Mouse (Mus musculus) ovary, postnatal 14 days (tissue): ENCODE data around the gene Slbp.
A peak's percentile ranks its signal among the peaks of the same experiment; 100 is the strongest.

ENCODE experiments used
- DNase-seq: peaks from one replicate; pipeline ENCODE4 v3.0.0; 2022; ENCODE audit warnings: low spot score

Gene Slbp

DNA sequence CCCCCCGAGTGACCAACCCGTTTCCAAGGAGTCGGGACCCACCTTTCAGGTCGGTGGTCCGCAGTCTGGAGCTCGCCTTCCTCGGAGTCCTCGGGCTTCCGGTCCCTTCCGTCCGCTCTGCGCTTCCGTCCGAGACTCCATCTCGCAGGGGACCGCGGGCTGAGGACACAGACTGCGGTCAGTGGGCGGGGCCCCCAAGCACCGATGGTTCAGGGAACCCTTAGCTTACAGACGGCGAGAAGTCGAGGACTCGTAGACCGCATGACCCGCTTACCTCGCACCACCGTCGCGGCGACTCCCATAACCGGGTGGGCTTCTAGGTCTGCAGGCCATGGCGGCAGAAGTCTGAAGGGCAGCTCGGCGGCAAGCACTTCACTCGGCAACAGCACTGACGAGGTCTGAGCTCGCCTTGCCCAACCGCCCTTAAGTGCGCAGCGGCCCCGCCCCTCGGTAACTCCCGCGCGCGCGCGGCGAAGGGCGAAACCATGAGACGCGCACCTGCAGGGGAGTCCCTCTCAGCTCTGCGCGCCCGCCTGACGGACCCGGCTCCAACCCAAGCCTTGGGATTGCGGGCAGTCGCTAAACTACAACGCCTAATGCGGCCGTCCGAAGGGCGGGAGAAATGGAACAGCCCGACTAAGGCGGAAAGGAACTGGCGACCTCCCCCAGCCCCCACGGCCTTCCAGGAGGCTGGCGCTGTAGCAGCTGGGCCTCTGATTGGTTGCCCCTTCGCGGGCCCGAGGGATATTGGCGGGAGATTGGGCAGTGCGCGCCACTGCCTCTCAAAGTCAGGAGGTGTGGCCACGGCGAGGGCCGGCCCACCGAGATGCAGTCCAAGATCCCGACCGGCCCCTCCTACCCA, at the start of gene Slbp:
Slbp (minus strand) TSS at position 654 of the 862 bp plus-strand sequence.
- peak; percentile 90 for DNase-seq

DNA sequence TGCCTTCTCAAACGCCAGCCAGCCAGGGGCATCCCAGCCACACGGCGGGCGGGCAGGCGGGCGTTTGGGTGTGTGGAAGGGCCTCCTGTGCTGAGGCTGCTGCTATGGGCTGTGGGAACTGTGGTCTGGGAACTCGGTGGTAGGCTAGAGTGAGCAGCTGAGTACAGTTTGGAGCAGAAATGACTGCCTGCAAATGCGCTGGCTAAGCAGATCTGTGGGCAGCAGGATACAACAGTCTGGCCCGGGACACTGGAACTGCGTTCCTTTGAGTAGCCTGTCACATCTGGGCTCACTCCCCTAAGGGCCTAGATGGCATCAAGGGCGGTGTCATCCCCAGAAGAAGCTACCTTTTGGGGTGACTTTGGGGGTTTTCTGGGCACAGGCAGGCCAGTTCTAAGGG, 49.5 kb upstream of the Slbp start:
- DNase-seq = no peak

DNA sequence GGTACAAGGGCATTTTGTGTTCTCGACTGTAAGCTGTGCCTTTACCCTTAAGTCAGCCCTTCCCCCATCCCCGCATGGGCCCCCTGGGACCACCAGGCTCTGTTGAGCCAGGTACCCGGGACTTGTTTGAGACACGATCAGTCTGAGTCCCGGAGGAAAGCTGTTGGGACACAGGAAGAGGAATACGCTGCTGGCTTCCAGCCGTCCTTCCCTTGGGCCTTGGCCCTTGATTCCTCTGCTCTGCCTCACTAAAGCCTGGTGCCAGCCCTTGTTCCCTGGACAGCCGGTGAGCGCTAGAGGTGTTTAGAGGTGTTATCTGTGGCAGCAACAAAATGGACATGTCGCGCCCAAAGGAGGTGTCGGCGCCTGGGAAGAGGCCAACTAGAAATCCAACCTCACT, 47.6 kb upstream of the Slbp start:
- DNase-seq = no peak

DNA sequence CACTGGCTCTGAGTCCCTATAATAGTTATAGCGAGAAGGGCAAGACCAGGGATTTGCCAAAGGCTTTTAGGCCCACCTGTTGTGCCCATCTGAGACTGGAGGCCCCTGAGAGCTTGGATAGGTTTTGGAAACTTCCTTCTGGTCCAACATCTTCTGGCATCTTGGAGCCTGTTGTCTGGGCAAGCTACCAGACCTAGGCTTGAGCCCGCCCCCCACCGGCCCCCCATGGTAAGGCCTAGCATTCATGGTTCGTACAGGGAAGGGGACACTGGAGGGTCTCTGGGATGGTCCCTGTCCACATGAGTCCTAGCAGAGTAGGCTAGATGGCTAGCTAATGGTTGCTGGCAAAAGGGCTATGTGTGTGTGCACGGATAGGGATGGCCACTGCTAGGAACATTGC, 46.3 kb upstream of the Slbp start:
- no peak for DNase-seq

DNA sequence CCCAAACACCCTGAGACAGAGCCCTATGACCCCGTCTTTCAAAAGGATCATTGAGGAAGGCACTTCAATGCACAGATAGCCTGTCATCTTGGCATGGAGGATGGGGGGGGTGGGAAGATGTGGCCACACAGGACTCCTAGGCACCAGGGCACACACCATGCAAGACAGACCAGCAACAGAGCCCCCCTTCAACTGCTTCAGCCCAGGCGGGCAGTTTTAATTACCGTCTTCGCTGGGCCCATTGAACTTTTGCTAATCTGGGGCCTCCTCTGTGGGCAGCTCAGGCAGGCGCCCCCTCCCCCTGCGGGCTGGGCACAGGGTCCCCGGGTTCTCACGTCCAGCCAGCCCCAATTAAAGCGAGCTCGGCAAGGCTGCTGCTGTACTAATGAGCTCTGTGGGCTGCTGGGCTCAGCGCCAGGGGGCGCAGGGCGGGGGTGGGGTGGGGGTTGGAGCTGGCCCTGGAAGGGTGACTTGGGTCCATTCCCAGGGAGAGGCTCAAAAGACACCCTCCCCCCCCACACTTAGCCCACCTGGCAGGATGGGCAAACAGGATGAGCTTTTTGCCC, 45.7 kb upstream of the Slbp start:
- DNase-seq = no peak

DNA sequence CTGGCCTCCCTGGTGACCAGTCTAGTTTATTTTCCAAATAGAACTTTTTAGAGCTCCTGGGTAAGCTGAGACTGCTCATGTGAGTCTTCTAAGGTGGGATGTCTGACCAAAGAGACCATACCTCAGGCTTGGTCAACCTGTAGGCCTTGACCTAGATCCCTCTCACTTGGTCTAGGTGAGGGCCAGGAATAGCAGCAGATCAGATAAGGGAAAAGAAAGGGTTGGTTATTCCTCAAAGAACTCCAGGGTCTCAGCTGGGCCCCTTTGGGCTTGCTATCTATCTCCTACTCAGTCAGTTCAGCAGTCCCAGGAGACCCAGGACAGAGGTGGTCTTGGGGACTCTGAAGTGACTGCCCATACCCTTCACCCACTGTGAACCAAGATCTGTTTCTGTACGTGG, 45.2 kb upstream of the Slbp start:
- DNase-seq = no peak

DNA sequence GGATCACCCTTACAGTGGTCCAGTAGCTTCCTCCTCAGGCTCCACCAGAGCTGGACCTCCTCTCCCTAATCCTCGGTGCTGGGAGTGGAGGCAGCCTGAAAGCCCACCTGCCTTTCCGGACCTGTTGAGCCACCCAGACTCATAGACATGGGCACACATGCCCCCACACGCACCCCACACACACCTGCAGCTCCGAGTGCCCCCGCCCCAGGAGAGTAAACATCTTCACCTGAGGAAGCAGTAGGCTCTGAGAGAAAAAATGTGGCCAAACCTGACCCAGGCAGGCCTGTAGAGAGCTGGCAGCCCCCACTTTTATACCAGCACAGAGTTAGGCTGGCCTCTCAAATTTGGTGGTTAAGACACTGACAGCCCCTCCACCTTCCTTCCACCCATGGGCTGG, 44.1 kb upstream of the Slbp start:
- DNase-seq = no peak

DNA sequence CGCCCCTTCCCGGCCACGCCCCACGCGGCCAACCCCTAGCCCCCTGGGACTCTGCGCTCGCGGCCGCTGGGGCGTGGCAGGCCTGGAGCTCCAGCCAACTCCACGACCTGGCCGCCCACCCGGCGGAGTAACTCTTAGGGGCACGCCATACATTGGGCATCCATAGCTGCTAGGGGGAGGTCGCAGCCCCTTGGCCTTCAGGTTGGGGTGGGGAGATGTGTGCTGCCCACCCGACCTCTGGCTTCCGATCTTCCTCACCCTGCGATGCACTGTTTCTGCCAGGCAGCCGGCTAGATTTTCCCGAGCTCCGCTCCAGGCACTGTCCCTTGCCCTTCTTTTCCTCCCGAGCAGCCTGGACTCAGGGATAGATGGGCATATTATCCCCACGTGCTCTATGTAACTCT, 43.3 kb upstream of the Slbp start:
- DNase-seq = no peak

DNA sequence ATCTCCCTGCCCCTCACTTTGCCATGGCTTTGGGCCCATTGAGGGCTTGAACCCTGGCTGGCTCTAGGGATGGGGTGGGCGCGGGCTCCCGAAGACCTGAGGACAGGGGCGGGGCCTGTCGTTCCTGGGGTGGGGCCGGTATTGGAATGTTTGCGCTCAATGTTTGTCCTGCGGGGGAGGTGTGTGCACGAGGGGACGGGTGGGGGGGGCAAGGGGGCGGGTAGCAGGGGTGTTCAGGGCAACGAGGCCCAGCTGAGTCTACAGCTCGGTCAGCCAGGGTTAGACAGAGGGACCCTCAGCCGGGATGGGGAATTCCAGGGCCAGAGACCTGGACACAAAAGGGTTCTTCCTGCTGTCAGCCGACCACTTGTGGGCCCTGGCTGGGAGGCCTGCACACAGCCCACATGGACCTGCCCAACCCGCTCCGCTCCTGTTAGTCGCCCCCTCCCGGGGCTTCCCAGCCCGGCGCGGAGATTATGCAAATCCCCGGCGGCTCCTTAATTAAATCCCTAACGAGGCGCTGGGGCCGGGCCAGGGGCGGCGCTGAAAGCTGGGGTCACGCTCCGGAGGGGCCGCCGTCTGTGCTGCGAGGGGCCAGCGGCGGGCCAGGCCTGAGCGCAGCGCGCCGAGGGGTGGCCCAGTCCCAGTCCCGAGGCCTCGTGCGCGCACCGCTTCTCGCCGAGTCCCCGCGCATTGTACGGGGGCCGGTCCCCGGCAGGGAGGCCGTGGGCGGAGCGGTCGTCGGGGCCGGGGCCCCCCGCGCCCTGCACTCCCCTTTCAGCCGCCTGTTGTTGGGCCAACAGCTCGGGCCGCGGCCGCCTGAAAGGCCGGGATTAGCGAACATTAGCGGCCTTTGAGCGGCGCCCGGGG, 42.7 kb upstream of the Slbp start:
- peak; percentile 32 for DNase-seq

DNA sequence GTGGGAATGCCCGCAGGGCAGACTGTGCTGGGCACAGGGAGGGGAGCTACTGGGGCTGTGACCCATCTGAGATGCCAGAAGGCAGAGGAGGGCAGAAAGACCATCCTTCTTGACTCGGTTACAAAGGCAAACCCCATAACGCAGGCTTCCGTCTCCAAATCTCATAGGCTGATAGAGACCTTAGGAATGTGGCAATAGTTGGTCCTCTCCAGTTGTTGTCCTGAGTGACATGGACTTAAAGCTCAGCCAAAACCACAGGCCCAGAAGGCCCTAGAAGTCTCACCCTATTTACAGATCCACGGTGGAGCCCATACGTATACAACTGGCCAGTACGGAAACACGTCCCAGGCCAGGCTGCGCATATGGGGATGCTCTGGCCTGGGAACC, 42.1 kb upstream of the Slbp start:
- no peak for DNase-seq

DNA sequence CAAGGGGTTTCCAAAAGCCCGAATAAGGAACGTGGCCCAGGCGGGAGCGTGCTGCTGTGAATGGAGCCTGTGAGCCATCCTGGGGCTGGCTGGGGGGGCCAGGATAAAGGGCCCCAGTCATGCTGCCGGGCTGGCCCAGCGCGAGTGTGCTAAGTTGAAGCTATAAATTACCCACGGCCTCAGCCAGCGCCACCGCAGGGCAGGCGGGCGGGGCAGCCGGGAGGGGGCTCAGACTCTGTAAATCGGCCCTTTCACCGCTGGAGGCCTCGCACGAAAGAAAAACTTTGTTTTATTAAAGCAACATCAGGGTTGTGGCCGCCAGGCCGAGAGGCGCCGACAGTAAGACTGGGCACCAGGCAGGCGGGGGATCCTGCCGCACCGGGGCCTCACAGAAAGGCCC, 40.0 kb upstream of the Slbp start:
- no peak for DNase-seq

DNA sequence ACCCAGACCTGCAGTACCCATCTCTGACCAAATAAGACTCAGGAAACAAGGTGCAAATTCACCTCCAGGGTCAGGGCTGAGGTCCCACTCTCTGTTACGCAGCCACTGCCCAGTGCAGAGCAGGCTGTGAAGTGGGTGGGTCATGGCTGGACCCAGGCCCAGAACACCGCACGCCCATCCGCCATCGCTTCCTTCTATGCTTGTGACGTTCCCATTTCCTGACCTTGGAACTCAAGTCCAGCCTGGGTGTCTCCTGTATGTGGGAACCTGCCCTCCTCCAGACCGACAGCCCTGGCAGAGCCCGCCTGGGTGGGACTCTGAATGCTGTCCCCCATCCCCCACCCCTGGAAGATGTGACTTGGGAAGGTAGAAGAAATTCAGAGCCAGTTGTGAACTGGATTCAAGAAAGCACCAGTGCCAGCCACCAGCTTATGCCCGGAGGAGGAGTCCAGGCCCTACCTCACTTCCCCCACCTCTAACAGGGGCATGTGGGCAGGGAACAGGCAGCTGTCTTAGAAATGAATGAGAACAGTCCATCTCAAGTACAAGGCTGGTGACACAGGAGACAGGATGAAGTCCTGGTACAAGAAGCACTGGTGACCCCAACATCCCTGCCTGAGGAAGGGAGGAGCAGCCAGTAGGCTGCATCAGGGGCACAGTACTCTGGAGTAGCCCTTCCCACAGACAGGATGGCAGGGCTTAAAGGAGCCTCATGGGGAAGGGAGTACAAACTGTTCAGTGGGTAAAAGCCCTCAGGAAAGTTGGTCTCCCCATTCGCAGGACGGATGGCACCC, 37.7 kb upstream of the Slbp start:
- DNase-seq = no peak

DNA sequence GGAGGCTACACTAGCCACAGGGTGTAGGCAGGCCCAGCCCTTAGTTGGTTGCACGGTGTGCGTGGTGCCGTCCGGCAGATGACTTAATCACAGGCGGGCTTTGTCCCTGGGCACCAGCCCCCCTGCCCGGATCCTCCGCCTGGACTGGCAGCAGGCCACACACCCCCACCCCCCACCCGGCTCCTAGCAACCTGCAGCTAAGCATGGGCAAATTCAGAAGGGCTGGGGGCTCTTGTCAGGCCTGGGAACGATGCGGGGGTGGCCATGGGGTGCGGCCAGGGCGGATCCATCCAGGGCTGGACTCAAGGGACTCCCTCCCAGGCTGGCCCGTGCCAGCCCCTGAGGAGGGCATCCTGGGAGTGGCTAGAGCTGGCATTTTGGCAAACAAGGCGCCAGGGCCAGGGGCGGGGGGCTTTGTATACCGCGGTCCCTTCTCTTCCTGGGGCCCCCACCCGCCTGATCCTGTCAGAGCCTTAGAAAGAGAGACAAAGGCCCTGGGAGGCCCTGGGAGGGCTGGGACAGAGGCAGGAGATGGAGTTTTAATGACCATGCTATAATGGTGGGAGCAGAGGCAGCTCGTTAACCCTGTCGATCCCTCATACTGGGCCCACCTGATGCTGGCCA, 37.0 kb upstream of the Slbp start:
- DNase-seq = no peak

DNA sequence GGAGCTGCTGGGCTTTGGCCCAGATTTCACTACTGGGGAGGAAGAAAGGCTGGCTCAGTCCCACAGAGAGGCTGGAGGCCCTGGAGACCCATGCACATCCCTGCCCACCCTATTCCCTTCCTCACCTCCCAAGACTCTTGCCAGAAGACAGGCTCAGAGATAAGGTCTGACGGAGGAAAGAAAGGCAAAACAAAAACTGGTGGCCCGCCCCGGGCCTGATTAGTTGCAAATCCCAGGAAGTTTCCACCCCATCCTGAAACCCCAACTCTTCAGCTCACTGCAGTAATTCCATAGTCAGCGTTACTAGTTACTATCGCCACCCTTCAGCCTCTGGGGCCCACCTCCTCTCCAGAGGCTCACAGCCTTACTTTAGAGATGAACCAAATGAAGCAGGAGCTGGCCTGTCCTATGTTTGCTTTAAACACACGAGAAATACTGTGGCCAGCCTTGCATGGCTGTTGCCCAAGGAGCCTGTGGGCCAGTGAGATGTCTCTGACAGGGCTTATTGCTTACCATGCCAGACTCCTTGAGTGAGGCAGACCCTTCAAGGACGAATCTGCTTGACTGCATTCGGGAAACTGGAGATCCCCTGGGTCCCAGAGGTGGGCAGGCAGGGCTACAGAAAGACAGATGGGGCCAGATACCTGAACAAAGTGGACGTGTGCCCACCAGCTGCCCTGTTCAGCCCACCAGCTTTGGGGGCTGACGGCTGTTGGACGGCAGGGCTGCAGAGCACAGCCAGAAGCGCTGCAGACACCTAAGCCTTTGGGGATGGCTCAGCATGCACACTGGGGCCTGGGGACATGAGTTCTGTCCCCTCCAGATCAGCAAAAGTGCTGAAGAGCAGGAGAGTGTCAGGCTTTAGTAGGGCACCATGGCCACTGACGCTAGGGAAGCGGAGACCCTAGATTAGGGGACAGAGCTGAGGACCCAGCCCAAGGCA, 36.2 kb upstream of the Slbp start:
- DNase-seq = no peak

DNA sequence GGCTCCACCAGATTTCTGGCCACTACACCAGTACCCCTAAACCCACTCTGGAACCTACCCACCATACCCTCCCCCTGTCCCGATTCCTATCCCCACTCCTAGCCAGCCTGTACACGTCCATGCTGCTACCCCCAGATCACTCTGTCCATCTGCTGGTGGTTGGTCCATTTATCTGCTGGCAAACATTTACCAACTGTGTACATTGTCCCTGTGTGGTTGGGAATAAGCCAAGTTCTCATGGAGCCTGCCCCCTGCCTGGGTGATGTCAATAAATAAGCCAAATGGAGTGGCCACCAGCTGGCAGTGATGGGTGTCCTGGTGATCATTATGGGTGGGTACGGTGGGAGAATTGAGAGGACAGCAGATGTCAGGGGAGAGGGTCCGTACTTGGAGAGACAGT, 34.8 kb upstream of the Slbp start:
- no peak for DNase-seq

DNA sequence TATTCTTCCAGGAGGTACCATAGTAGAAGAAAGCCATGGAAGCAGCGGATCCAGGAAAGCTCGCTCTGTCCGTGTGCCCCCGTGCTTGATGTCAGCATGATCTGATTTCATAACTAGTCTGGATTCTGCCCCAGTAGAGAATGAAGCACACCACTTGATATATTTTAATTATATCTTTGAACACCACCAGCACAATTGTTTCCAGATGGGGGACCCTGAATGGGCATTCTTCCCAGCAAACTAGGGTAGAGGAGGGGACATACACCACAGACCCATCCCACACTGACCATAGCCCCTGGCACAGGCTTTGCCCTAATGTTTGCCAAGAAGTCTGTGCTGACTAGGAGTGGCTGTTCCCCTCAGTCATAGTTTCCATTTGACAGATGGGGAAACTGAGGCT, 32.6 kb upstream of the Slbp start:
- no peak for DNase-seq

DNA sequence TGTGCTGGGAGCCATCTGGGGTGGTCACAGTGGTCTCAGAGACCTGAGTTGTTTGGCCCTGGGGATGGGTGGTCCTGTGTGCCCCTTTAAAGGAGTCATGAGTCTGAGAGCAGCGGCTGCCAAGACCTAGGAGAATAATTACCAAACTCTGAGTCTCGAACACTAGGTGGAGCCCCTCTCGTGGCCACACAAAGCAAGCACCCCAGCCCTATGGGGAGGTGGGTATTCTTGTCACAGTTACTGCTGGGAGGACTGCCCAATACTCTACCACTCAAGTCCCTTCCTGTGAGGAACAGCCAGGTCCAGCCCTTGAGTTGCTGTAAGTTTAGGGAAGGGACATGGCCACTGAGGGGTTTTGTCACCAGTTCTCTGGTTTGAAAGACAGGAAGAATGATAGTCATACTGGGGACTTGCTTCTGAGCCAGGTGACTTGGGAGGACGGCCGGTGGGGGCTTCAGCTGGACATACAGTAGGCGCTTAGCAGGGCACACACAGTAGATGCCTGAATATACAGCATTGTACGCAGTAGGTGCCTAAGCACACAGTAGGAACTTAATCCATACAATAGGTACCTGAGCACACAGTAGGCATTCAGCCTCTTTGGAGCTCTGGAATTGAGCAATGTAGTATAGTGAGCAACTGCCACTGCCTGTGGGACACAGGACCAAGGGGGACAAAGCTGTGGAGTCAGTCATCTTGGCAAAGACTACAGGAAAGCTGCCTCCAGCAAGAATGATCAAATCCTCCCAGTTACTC, 31.7 kb upstream of the Slbp start:
- DNase-seq = no peak

DNA sequence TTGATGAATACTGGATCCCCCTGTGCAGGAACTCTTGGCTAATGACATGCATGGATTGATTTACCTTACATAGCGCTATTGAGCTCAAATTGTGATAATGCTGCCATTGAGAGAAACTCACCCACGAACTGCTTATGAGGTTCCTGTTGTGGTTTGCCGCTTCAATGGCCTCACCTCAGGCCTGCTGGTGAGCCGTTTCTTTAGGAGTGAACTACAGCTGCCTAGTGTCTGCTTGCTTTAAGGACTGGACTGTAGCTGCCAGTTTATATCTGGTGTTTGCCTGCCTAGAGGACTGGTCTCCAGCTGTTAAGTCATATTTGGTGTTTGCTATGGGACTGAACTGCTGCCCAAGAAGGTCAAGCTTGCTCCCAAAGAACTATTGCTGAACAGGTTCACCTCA, 30.6 kb upstream of the Slbp start:
- DNase-seq = no peak

DNA sequence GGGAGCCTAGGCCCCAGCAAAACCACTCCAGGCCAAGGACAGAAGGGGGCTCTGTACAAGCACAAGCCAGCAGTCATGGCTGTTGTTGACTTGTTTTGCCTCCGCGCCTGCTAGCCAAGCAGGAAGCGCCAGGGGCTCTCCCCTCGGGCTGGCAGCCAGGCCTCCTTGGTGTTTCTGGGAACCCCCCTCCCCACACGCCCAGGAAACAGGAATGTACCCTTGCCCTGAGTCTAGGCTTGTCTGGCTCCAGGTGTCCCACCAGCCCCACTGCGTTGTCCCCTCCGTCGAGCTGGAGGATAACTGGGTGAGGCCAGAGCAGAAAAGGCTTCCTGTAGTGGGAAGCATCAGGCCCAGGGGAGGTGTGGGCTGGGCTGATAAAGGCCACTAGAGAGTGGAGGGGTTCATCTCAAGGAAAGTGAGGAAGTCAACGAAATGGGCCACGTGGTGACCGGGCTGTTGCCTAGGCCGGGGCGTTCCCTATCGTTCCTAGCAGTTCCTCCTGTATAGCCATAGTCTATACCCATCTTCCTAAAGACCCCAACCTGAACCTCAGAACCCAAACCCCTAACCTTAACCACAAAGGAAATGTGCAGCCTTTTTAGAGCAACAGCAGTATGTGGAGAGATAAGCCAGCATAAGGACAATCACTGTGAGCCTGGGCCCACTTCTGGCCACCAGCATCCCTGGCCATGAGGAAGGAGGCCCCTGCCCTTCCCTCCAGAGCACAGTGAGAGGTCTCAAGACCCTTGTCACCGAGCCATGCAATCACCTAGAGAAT, 29.4 kb upstream of the Slbp start:
- DNase-seq = no peak
